Mouse (Mus musculus) megakaryocyte, embryonic 14.5 days (primary cell): ENCODE measurements around the gene Rbpms2. TPM values are rescaled to one million over a fixed set of nuclear protein-coding genes. Genes with fewer than 3 reads are reported as not detected.

Experiments used
- H3K27me3 ChIP-seq: replicated peaks from 2 replicates; pipeline ENCODE3; 2012; ENCODE audit warnings: inconsistent platforms
- H3K36me3 ChIP-seq: replicated peaks from 2 replicates; pipeline ENCODE3; 2012; ENCODE audit warnings: low read length, inconsistent platforms, mixed read lengths
- H3K4me1 ChIP-seq: 2 replicates; pipeline ENCODE4 v1.6.1; 2012; ENCODE audit warnings: inconsistent platforms
- H3K4me3 ChIP-seq: replicated peaks from 2 replicates; pipeline ENCODE3; 2012; ENCODE audit warnings: moderate library complexity, mild to moderate bottlenecking, inconsistent platforms
- H3K9me3 ChIP-seq: 2 replicates; pipeline ENCODE4 v1.6.1; 2012; ENCODE audit warnings: inconsistent platforms
- FLI1 ChIP-seq: IDR thresholded peaks from 2 replicates; pipeline ENCODE4 v1.6.1; 2012; ENCODE audit warnings: low read length, inconsistent platforms, mixed read lengths
- GATA1 ChIP-seq: IDR thresholded peaks from 3 replicates; pipeline ENCODE4 v1.6.1; 2012; ENCODE audit warnings: mixed read lengths, low read length, inconsistent platforms, borderline replicate concordance
- polyA plus RNA-seq: library from polyadenylated mRNA; stranded (reverse); fragments of >175 nt; gene quantifications from 2 replicates; pipeline ENCODE4 v1.2.3, GENCODE M21; 2012; ENCODE audit warnings: low replicate concordance; ENCODE audit not compliant: insufficient read depth

The Rbpms2 gene
- polyA plus RNA-seq, 1 experiment: 536 TPM

GRCm38 (mm10) chr9:65653741-65654140, 24.3 kb downstream of the Rbpms2 start:
- no peak for TF ChIP-seq FLI1
- no peak for TF ChIP-seq GATA1
- Histone ChIP-seq H3K27me3 (no peaks in the 10 kb centered on the region), H3K4me3 (no peak overlapping the region), H3K9me3 (no peaks in the 10 kb centered on the region), H3K4me1 (peaks cover 82% of the 10 kb centered on the region), H3K36me3 (peaks cover 92% of the 10 kb centered on the region)

GRCm38 (mm10) chr9:65654700-65655237, 25.3 kb downstream of the Rbpms2 start:
- Histone ChIP-seq H3K9me3 (no peaks in the 10 kb centered on the region), H3K4me1 (peaks cover 82% of the 10 kb centered on the region), H3K4me3 (no peak overlapping the region), H3K36me3 (peaks cover 94% of the 10 kb centered on the region), H3K27me3 (no peaks in the 10 kb centered on the region)
- no peak for TF ChIP-seq GATA1
- TF ChIP-seq FLI1: no peak

DNA sequence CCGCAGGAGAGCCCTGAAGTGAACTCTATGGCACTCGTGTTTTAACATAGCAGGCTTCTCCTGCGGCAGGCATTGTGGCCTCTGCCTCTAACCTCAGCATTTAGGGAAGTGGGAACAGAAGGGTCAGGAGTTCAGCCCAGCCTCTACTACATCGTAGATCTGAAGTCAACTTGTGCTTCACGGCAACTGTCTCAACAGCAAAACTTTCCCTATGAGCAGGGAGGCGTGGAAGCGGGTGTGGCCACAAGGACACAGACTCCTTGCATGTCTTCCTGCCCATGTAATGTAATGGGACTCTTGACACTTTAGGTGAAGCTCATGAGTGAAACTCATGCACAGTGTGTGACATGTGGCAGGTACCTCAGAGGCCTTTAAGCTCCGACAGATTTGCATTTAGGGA, 26.1 kb downstream of the Rbpms2 start:
- no peaks in the 10 kb centered on the region for H3K9me3 ChIP-seq
- peaks cover 94% of the 10 kb centered on the region for H3K36me3 ChIP-seq
- no peaks in the 10 kb centered on the region for H3K27me3 ChIP-seq

GRCm38 (mm10) chr9:65657218-65657617, 27.8 kb downstream of the Rbpms2 start:
- no peak overlapping the region for H3K4me3 ChIP-seq
- peaks cover 82% of the 10 kb centered on the region for H3K4me1 ChIP-seq
- TF ChIP-seq FLI1 (no peak), GATA1 (no peak)
- H3K36me3 ChIP-seq: peaks cover 96% of the 10 kb centered on the region
- H3K9me3 ChIP-seq: no peaks in the 10 kb centered on the region
- no peaks in the 10 kb centered on the region for H3K27me3 ChIP-seq

More for the DNA sequence above, 26.1 kb downstream of the Rbpms2 start:
- Histone ChIP-seq H3K4me3 (no peak overlapping the region), H3K4me1 (peaks cover 79% of the 10 kb centered on the region)
- TF ChIP-seq GATA1 (no peak), FLI1 (no peak)

DNA sequence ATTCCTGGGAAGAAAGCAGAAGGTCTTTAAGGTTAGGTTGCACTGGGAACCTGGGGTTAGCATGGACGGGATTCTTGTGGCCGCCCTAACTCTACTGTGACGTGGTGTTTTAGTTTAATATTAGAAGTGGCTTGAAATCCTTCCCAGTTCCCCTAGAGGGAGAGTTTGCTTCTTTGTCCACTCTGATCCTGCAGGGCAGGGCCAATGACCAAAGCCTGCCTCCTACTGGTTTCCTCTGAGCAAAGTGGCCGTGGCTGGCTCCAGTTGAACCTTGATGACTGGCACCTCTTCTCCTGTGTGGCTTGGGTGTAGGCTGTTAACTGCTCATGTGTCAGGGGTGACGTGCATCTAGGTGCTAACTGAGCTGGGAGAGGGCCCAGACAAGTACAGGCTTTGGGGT, 31.6 kb downstream of the Rbpms2 start:
- peaks cover 98% of the 10 kb centered on the region for H3K36me3 ChIP-seq
- H3K4me1 ChIP-seq: peaks cover 77% of the 10 kb centered on the region
- H3K27me3 ChIP-seq: no peaks in the 10 kb centered on the region
- H3K9me3 ChIP-seq: no peaks in the 10 kb centered on the region
- no peak overlapping the region for H3K4me3 ChIP-seq
- TF ChIP-seq FLI1: no peak
- no peak for TF ChIP-seq GATA1

GRCm38 (mm10) chr9:65661493-65661892, 32.0 kb downstream of the Rbpms2 start:
- Histone ChIP-seq H3K9me3 (no peaks in the 10 kb centered on the region), H3K36me3 (peaks cover 98% of the 10 kb centered on the region), H3K4me3 (no peak overlapping the region), H3K27me3 (no peaks in the 10 kb centered on the region), H3K4me1 (peaks cover 79% of the 10 kb centered on the region)
- TF ChIP-seq FLI1 (no peak), GATA1 (no peak)

- TF ChIP-seq FLI1 (no peak), GATA1 (no peak)
- H3K9me3 ChIP-seq: no peaks in the 10 kb centered on the region
- no peaks in the 10 kb centered on the region for H3K27me3 ChIP-seq
Measured at GRCm38 (mm10) chr9:65664163-65664562, 34.7 kb downstream of the Rbpms2 start.

DNA sequence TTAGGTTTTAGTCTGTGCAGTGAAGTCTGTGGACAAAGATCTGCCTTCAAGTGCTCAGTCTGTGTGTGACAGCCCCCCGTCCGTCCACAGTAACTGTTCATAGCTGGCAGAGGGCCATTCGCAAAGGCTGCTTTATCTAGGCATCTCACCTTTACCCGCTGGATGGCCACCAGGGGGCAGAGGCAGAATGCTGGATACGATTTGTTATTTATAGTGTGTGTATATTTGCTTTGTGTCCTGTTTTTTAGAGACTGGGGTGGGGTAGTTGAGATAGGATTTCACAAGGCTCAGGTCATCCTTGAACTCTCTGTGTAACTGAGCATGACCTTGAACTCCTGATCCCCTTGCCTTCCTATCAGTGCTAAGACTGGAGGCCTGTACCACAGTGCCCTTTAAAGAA, 36.6 kb downstream of the Rbpms2 start:
- peaks cover 51% of the 10 kb centered on the region for H3K4me1 ChIP-seq
- H3K36me3 ChIP-seq: peaks cover 85% of the 10 kb centered on the region
- no peaks in the 10 kb centered on the region for H3K27me3 ChIP-seq
- H3K4me3 ChIP-seq: no peak overlapping the region
- TF ChIP-seq FLI1 (no peak), GATA1 (no peak)
- no peaks in the 10 kb centered on the region for H3K9me3 ChIP-seq

More at GRCm38 (mm10) chr9:65664163-65664562, 34.7 kb downstream of the Rbpms2 start:
- Histone ChIP-seq H3K4me1 (peaks cover 58% of the 10 kb centered on the region), H3K36me3 (peaks cover 91% of the 10 kb centered on the region), H3K4me3 (no peak overlapping the region)

DNA sequence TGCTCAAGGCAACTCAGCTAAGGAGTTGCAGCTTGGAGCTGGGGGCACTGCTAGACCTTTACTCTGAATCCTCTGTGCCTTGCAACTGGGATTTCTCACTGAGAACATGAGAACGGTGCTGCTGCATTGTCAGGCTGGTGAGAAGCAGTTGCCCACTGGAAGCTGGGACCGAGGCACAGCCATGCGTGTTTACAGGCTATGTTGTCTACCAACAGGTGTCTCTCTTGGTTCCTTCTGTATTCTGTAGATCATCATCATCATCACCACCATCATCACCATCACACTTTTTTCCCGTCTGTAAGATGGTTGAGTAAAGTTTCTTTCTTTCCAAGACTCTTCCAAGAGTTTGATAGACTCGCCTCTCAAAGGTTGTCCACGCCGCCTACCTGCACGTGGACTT, 38.3 kb downstream of the Rbpms2 start, which contains the start of gene Oaz2:
Oaz2 (plus strand) TSS at position 301 of the 400 bp plus-strand sequence.
- TF ChIP-seq FLI1 (no peak), GATA1 (no peak)

DNA sequence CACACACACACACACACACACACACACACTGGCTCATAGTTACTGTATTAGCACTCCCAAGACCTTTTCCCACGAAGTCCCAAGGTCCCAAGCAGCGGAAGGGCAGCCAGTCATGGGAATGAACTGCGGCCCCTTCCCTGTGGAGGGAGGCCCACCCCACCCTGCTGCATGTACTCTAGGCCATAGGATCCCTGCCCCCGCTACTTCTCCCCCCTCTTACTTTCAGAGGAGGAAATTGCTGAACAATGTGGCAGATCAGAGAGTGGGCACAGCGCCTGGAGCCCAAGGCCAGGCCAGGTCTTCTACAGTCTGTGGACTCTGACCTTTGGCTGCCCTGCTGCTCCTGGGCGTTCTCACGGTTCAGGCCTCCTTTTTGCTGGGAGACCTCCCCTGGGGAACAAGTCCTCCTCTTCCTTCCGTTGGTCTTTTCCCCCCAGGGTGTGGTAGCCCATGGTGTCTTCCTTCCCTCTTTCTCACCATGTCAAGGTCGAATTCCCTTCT, 42.0 kb downstream of the Rbpms2 start:
- TF ChIP-seq GATA1 (no peak), FLI1 (no peak)
- H3K36me3 ChIP-seq: peaks cover 73% of the 10 kb centered on the region
- no peaks in the 10 kb centered on the region for H3K9me3 ChIP-seq
- H3K4me3 ChIP-seq: no peak overlapping the region
- H3K27me3 ChIP-seq: no peaks in the 10 kb centered on the region
- H3K4me1 ChIP-seq: peaks cover 50% of the 10 kb centered on the region

More for the DNA sequence above, 38.3 kb downstream of the Rbpms2 start, which contains the start of gene Oaz2:
- Histone ChIP-seq H3K4me3 (no peak within 1 kb of the TSS), H3K9me3 (no peaks in the 10 kb centered on the region), H3K4me1 (peaks cover 50% of the 10 kb centered on the region), H3K27me3 (no peaks in the 10 kb centered on the region), H3K36me3 (peaks cover 81% of the 10 kb centered on the region)
